Mouse (Mus musculus) erythroid progenitor cell, adult 5-6 weeks (primary cell): ENCODE results near the gene Exoc8. TPM values are rescaled to one million over a fixed set of nuclear protein-coding genes. Genes with fewer than 3 reads are reported as not detected.

Source experiments
- ATAC-seq: replicated peaks from 2 replicates; pipeline ENCODE4 v1.8.0; 2016; ENCODE audit warnings: moderate number of reproducible peaks, mild to moderate bottlenecking, moderate TSS enrichment, inconsistent platforms; ENCODE audit not compliant: poor library complexity, low FRiP score, severe bottlenecking
- total RNA-seq, 2 experiments: library from RNA; stranded (forward) in 1 of 2; stranded (reverse) in 1 of 2; fragments of 150-400 nt in 1 of 2; fragments of 186-747, 209-891 nt in 1 of 2; gene quantifications; 2 replicates each; pipeline versions ENCODE4 v1.2.3 to v1.2.4; 2015 to 2017; ENCODE audit warnings: low replicate concordance in 2 of 2

Gene Exoc8
- total RNA-seq, 2 experiments from 2014 or later, result 7.1 to 7.9 TPM

DNA sequence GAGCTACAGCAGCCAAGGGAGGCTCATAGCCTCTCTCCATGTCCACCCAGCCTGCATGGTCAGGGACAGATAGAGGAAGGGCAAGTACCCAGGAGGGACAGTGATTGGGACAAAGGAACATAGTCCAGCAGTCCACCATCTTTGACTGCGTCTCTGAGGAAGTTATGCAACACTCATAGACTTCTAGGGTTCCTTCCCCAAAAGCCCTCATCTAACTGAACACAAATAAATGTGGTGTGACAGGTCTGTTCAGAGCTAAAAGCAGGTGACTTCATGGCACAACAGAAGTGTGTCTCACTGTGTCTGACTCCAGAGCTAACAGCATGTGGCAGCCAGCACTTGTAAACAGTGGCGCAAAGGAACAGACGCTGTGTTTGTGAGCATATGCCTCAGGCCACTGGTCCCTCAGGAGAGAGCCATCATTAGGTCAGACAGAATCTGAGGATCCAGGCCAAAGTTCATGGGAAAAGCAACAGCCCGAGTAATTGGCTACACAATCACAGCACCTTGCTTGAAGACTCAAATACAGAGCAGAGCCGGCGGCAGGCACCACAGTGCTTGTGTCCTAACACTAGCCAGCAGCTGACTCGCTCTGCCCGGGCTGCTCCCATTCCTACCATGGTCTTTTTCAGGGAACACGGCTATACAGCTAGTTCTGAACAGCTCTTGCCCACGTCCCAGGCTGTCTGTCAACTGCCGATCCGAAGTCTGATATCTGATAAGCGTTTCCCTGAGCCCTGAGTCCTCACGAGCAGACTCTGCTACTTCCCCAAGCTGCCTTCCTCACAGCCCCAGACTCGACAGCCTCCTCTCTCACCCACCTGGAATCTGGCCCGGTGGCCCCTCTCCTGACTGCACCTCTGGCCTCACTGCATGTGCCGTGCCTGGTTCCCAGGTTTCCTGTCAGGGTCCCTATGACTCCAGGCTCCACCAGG is 14.7 kb upstream of the Exoc8 start:
- ATAC-seq, result 0 out of 2 replicates have a peak, but pooled peaks have one; percentile 26

- no peak for ATAC-seq
Measured at GRCm38 (mm10) chr8:124910349-124910748, 12.8 kb upstream of the Exoc8 start.

- ATAC-seq, result no peak
Measured at GRCm38 (mm10) chr8:124909936-124910335, 12.4 kb upstream of the Exoc8 start.

- ATAC-seq, result no peak
Measured at GRCm38 (mm10) chr8:124905482-124905881, 8.0 kb upstream of the Exoc8 start.

DNA sequence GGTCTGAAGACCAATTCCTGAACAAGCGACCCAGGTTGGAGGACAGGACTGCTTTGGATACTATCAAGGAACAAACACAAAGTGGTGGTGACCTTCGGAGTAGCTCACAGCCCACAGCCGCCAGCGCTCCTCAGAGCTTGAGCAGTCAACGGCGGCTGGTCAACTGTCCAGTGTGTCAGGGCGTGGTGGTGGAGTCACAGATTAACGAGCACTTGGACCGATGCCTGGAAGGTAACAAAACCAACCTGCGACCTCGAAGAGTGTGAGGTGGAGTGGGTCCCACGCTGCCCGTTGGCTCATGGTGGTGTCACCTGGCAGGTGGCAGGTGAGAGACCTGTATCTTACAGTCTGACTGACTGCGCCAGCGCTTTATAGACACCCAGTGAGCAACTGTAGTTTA is 5.7 kb upstream of the Exoc8 start:
- no peak for ATAC-seq

DNA sequence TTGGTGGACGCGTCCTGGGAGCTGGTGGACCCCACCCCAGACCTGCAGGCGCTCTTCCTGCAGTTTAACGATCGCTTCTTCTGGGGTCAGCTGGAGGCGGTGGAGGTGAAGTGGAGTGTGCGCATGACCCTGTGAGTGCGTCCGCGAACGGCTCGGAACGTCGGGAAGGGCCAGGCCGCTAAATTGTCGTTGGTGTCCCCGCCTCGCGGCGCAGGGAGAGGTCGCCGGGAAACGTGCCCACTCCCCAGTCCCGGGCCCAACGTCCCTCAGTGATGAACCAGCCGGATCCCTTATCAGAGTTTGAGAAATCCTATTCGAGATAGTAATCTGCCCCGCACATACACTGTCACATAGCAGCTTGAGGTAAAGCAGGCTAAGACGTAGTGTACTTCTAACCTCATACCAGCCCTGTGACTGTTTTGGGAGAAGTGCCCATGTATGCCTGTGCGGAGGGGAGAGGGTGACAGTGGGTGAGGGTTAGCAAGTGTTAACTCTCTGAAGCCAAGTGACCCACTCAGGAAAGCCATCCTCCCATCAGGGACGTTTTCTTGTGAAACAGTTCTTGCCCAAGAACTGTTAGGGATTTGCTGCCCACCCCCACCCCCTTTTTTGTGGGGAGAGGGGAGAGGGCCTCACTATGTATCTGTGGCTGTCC is 873 bp upstream of the Exoc8 start:
- ATAC-seq, result no peak

GRCm38 (mm10) chr8:124896632-124897385 is 696 bp downstream of the Exoc8 start:
- ATAC-seq, result peak; percentile 76

GRCm38 (mm10) chr8:124896010-124896631 is 1.4 kb downstream of the Exoc8 start:
- ATAC-seq, result no peak

DNA sequence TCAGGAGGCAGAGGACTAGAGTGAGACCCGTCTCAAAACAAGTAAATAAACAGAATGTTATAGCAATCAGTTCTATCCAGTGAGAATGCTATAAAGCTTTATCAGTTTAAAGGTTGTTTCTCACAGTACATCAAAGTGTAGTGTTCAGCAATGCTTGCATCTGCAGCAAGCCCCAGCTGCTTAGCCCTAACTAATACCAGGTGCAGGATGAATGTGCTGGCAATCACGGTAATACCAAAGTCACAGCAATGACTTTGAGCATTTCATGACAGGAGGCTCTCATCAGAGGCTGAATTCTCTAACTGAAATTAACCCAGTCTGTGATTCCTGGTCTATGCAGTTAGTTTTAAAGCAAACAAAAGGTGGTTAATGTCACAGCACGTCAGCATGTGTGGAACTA is 4.9 kb downstream of the Exoc8 start:
- no peak for ATAC-seq

DNA sequence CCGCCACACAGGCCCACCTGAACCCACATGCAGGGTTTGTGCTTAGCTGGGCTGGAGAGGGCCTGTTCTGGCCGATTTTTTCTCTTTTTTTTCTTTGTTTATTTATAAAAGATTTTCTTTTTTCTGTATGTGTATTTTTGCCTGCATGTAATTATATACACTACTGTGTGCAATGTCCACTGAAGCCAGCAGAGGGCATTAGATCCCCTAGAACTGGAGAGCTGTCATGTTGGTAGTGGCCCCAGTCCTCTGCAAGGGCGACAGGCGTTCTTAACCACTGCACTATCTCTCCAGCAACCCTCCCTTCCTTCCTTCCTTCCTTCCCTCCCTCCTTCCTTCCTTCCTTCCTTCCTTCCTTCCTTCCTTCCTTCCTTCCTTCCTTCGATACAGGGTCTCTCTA is 9.1 kb downstream of the Exoc8 start:
- no peak for ATAC-seq

GRCm38 (mm10) chr8:124878946-124879526 is 18.5 kb downstream of the Exoc8 start:
- ATAC-seq, result peak; percentile 40; the same call in 1 of the 2 replicates

DNA sequence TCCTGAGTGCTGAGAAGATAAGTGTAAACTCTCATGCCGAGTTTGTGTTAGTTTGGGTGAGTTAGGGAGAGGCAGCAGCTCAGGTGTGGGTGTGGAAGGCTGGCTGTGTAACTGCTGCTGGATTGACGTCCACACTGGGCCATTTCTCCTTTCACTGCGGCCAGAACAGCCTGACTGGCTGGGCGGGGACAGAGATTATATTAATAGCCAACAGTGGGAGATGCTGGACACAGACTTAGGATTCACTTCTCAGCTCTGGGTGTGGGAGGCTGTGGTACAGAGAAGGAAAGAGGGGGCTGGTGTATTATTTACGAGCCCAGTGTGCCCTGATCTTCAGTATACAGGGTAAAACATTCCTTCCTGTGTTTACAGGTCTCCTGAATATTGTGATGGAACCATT is 19.4 kb downstream of the Exoc8 start:
- ATAC-seq, result no peak

GRCm38 (mm10) chr8:124872690-124873089 is 24.8 kb downstream of the Exoc8 start:
- ATAC-seq, result no peak

GRCm38 (mm10) chr8:124872081-124872480 is 25.4 kb downstream of the Exoc8 start:
- no peak for ATAC-seq

DNA sequence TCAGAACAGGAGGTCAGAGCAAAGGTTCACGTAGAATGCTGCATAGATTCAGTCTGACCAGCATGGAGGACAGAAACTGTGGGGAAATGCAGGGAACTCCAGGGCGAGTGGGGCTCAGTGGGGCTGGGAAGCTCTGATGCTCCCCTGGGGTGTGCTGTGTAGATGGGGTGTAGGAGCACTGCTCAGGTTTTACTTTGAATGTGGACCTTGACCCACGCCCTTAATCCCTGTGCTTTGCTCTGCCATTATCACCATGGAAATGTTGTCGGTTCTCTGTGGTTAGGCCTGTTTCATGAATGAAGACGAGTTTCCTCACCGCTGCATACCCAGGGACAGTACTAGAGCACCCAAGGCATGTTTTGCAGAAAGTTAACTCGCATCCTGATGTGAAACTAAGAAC is 26.0 kb downstream of the Exoc8 start:
- no peak for ATAC-seq

DNA sequence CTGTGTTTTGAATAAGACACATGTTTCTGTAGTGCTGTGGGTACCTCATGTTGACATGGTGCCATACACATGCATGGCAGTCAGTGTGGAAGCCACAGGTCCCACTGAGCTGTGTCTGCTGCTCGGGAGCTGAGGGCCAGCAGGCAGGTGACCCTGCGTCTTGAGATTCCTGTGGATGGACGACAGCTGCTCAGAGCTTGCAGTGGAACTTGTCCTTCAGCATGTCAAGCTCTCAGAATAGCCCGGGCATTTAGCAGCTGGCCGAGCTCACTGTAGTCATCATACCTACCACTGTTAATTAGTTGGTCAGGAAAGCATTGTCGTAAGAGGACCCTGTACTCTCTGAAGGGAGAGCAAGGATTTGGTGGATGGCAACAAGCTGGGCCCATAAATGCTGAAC is 27.8 kb downstream of the Exoc8 start:
- no peak for ATAC-seq

DNA sequence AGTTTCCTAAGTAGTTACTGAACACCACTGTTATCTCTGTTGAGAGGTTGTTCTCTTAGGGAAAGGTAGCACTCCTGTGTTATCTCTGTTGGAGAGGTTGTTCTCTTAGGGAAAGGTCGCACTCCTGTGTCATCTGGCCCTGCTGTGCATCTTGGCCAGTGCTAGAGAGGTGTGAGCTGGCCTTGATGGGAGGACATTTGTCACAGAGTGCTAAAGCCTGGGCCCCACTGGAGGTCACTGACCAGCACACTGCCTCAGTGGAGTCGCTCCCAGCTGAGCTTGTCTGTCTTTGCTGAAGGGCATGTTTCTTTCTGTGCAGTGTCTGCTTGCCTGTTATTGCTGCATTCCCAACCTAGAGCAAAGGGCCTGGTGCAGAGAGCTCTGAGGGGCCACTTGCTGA is 30.4 kb downstream of the Exoc8 start:
- no peak for ATAC-seq

DNA sequence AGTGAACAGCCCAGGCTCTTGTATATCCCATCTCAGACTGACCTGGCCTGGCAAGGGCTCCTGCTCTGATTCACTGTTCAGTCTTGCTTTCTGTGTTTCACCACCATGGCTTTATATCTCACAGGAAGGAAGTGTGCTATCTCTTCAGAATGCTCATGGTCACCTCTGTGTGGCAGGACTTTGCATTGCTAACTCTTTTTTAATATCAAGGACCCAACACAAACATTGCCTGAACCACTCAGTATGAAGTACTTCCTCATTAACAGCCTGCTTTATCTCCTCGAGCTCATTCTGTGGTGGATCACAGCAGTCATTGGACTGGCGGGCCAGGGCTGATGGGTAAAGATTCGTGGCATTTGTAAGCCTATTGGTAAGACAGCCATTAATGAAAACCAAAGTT is 30.8 kb downstream of the Exoc8 start:
- ATAC-seq, result no peak

GRCm38 (mm10) chr8:124863729-124864128 is 33.8 kb downstream of the Exoc8 start:
- no peak for ATAC-seq
